Mouse (Mus musculus) erythroblast, embryonic 14.5 days (primary cell): ENCODE measurements around the gene Gm9817.

ENCODE experiments used
- GATA1 ChIP-seq: IDR thresholded peaks from 2 replicates; pipeline ENCODE4 v1.6.1; 2012; ENCODE audit warnings: low read length, inconsistent platforms, mixed read lengths
- TAL1 ChIP-seq: IDR thresholded peaks from 3 replicates; pipeline ENCODE4 v1.6.1; 2012; ENCODE audit warnings: low read length, inconsistent platforms, mixed read lengths

GRCm38 (mm10) chr13:45033360-45033759, 45.1 kb upstream of the Gm9817 start:
- TF ChIP-seq GATA1 (no peak), TAL1 (no peak)
